Mouse (Mus musculus) WW6 (cell line): ENCODE results near the gene Tmem115.

Experiments used
- DNase-seq: peaks from one replicate; pipeline ENCODE4 v3.0.0-alpha.2; 2013; ENCODE audit warnings: low read depth, low spot score

Tmem115 gene

GRCm38 (mm10) chr9:107521711-107522399 lies 11.9 kb upstream of the Tmem115 start:
- DNase-seq, result no peak

GRCm38 (mm10) chr9:107522400-107522711 lies 11.4 kb upstream of the Tmem115 start:
- no peak for DNase-seq

- peak; percentile 58 for DNase-seq
These were observed 7.3 kb upstream of the Tmem115 start for GRCm38 (mm10) chr9:107526198-107527026.

GRCm38 (mm10) chr9:107534408-107535202 lies 860 bp downstream of the Tmem115 start:
- DNase-seq, result no peak

GRCm38 (mm10) chr9:107538231-107538630 lies 4.5 kb downstream of the Tmem115 start:
- DNase-seq, result no peak

- DNase-seq, result no peak
These were observed 5.0 kb downstream of the Tmem115 start for GRCm38 (mm10) chr9:107538711-107539110.

- no peak for DNase-seq
These were observed 6.2 kb downstream of the Tmem115 start for GRCm38 (mm10) chr9:107539940-107540339.

- no peak for DNase-seq
These were observed 6.7 kb downstream of the Tmem115 start for GRCm38 (mm10) chr9:107540420-107540819.

GRCm38 (mm10) chr9:107541005-107541404 lies 7.3 kb downstream of the Tmem115 start:
- DNase-seq, result no peak

- peak; percentile 86 for DNase-seq
These were observed 8.0 kb downstream of the Tmem115 start, which contains the start of the genes Cyb561d2 and Nprl2 for GRCm38 (mm10) chr9:107541474-107542351. Gene Cyb561d2, minus strand, starts transcription at chr9:107542193. Gene Nprl2, plus strand, starts transcription at chr9:107542226.

- no peak for DNase-seq
These were observed 8.6 kb downstream of the Tmem115 start for GRCm38 (mm10) chr9:107542352-107542686.

- no peak for DNase-seq
These were observed 9.0 kb downstream of the Tmem115 start for GRCm38 (mm10) chr9:107542721-107543120.

- DNase-seq, result no peak
These were observed 9.6 kb downstream of the Tmem115 start for GRCm38 (mm10) chr9:107543299-107543698.

- no peak for DNase-seq
These were observed 10.5 kb downstream of the Tmem115 start for GRCm38 (mm10) chr9:107544196-107544700.

GRCm38 (mm10) chr9:107544729-107545128 lies 11.0 kb downstream of the Tmem115 start:
- DNase-seq, result no peak

GRCm38 (mm10) chr9:107545199-107545598 lies 11.5 kb downstream of the Tmem115 start:
- no peak for DNase-seq

GRCm38 (mm10) chr9:107545602-107546001 lies 11.9 kb downstream of the Tmem115 start:
- DNase-seq, result no peak

- no peak for DNase-seq
These were observed 13.3 kb downstream of the Tmem115 start, which contains the start of gene Zmynd10 for GRCm38 (mm10) chr9:107547026-107547425. Gene Zmynd10, plus strand, starts transcription at chr9:107547298.

GRCm38 (mm10) chr9:107547957-107548356 lies 14.2 kb downstream of the Tmem115 start:
- no peak for DNase-seq

GRCm38 (mm10) chr9:107548820-107549219 lies 15.1 kb downstream of the Tmem115 start:
- no peak for DNase-seq
